Mouse (Mus musculus) heart, adult 2 months (tissue): ENCODE results near the gene Dmpk. TPM values are rescaled to one million over a fixed set of nuclear protein-coding genes. Genes with fewer than 3 reads are reported as not detected.
A peak's percentile ranks its signal among the peaks of the same experiment; 100 is the strongest.

Source experiments
- DNase-seq, 2 experiments: peaks; one replicate each; pipeline ENCODE4 v3.0.0; 2021
- H3K27ac ChIP-seq: fragments of 200-600 bp; 2 replicates; pipeline ENCODE4 v1.8.1; 2022
- H3K27me3 ChIP-seq: fragments of 200-500 bp; 2 replicates; pipeline ENCODE4 v1.6.1; 2012; ENCODE audit warnings: mild to moderate bottlenecking, low read length, inconsistent platforms, mixed read lengths; ENCODE audit not compliant: control insufficient read depth, insufficient read depth
- H3K36me3 ChIP-seq: fragments of 200-500 bp; 2 replicates; pipeline ENCODE4 v1.6.1; 2012; ENCODE audit warnings: low read length, inconsistent platforms; ENCODE audit not compliant: control insufficient read depth, insufficient read depth
- H3K4me1 ChIP-seq: fragments of 200-500 bp; 2 replicates; pipeline ENCODE4 v1.6.1; 2011; ENCODE audit warnings: low read length; ENCODE audit not compliant: control insufficient read depth, insufficient read depth
- H3K4me3 ChIP-seq: fragments of 200-600 bp; 2 replicates; pipeline ENCODE4 v1.8.1; 2022
- H3K79me2 ChIP-seq: fragments of 200-500 bp; replicated peaks from 2 replicates; pipeline ENCODE4 v1.6.1; 2012; ENCODE audit warnings: mild to moderate bottlenecking, inconsistent platforms, low read length, moderate library complexity, mixed read lengths; ENCODE audit not compliant: control insufficient read depth, insufficient read depth
- H3K9ac ChIP-seq: fragments of 200-500 bp; 2 replicates; pipeline ENCODE4 v1.6.1; 2012; ENCODE audit warnings: low read depth, mild to moderate bottlenecking, control low read depth, inconsistent platforms, low read length, mixed read lengths
- CTCF ChIP-seq: fragments of 200-600 bp; IDR thresholded peaks from 2 replicates; pipeline ENCODE4 v1.8.1; 2022; ENCODE audit warnings: antibody characterized with exemption, mild to moderate bottlenecking, moderate library complexity
- EP300 ChIP-seq: fragments of 200-500 bp; IDR thresholded peaks from 2 replicates; pipeline ENCODE4 v1.6.1; 2011; ENCODE audit warnings: low read depth, low read length, control low read depth; ENCODE audit not compliant: insufficient read depth
- POLR2A ChIP-seq: fragments of 200-500 bp; IDR thresholded peaks from 2 replicates; pipeline ENCODE4 v1.6.1; 2011; ENCODE audit warnings: mild to moderate bottlenecking, low read depth, low read length, control low read depth; ENCODE audit not compliant: insufficient read depth
- WGBS: fragments of 180-500 bp; shearing (Covaris S2); methylation state at CpG from one replicate; pipeline ENCODE4 v1.1.7; 2018; 5-methylcytosine and 5-hydroxymethylcytosine counted together
- intact Hi-C: fragments of 180-260 bp; cut with DNase I; formaldehyde crosslinking; loops from one replicate; pipeline ENCODE4 v1.15.1; 2025
- polyA plus RNA-seq: library from polyadenylated mRNA; depleted of rRNA; stranded (reverse); fragments of >200 nt; gene quantifications from 2 replicates; pipeline ENCODE4 v1.2.3, GENCODE M21; 2012
- total RNA-seq, 2 experiments: library from RNA; stranded (reverse); gene quantifications; 2 replicates each; pipeline ENCODE4 v1.2.3; 2021

The Dmpk gene
- total and polyA plus RNA-seq, 3 experiments: 482 to 1,460 (median 516) TPM

DNA sequence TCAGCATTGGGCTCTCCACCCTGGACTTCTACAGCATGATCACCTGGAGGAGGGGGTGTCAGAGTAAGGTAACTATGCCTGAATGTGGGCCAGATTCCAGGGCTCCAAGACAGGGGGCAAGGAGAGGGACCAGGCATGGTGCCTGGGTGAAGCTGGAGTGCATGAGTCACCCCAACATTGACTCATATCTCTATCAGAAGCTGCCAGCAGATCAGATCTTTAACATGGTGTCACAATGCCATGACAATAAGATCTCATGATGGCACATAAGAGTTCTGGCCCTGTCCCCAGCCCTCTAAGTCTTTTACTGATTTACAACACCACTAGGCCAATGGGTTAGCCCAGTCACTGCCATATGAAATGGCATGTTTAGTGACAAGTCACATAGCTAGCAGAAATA is 20.1 kb downstream of the Dmpk start:
- intact Hi-C loops: no loop called here
- Histone ChIP-seq H3K9ac (no peak overlapping the region), H3K4me3 (no peak overlapping the region)

DNA sequence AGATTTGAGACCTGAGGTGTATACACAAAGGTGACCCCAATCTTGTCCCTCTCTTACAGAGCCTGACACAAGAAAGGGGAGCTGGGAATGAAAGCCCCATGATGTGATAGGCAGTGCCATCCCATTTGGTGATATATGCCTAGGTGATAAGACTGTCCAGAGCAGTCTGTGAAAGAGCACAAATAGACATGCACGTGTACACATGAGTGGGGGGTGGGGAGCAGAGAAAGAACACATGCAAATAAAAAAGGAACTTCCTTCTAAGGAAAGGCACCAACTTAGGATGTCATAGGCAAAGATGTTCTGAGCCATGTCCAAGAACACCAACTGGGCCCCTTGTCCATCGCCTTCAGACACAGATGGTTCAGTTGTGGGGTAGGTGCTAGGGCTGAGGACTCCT is 20.8 kb downstream of the Dmpk start:
- no peaks in the 10 kb centered on the region for H3K27me3 ChIP-seq
- no peak overlapping the region for H3K27ac ChIP-seq
- peaks cover 1% of the 10 kb centered on the region; the same call in 1 of the 2 replicates for H3K4me1 ChIP-seq
- H3K79me2 ChIP-seq: no peaks in the 10 kb centered on the region
- H3K4me3 ChIP-seq: no peak overlapping the region
- H3K9ac ChIP-seq: no peak overlapping the region
- DNase-seq: no peak
- intact Hi-C loops: no loop called here
- H3K36me3 ChIP-seq: no peaks in the 10 kb centered on the region
- WGBS: 78% methylated on average over 2 of the region's 2 CpGs
- TF ChIP-seq EP300 (no peak), POLR2A (no peak), CTCF (no peak)

More for the DNA sequence above, 20.1 kb downstream of the Dmpk start:
- Histone ChIP-seq H3K79me2 (no peaks in the 10 kb centered on the region), H3K27ac (no peak overlapping the region), H3K27me3 (no peaks in the 10 kb centered on the region), H3K36me3 (no peaks in the 10 kb centered on the region), H3K4me1 (peaks cover 1% of the 10 kb centered on the region; the same call in 1 of the 2 replicates)
- DNase-seq: no peak
- TF ChIP-seq POLR2A: no peak

DNA sequence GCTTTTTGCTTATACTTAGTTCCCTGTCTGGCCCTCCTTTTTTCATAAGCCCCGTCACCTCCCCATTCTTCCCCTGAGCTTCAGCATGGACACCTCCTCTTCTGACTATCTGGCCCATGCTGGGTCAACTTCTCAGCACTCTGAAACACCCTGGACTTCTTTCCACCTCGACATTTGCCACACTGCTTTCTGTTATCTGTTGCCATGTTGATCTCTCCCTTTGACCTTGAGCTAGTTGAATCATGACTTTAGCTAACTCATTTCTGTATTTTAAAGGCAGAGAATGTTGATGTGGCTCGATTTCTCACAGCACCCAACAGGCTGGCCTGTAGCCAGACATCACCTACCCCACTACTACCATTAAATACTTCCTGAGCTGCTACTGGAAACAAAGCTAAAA is 23.8 kb downstream of the Dmpk start:
- no peak for DNase-seq
- H3K9ac ChIP-seq: no peak overlapping the region
- no peaks in the 10 kb centered on the region for H3K27me3 ChIP-seq
- 28% methylated on average over 3 of the region's 3 CpGs for WGBS
- no peaks in the 10 kb centered on the region for H3K4me1 ChIP-seq
- TF ChIP-seq CTCF: no peak
- no peak overlapping the region for H3K27ac ChIP-seq
- no peaks in the 10 kb centered on the region for H3K79me2 ChIP-seq
- H3K36me3 ChIP-seq: no peaks in the 10 kb centered on the region
- intact Hi-C loops: no loop called here
- H3K4me3 ChIP-seq: no peak overlapping the region

DNA sequence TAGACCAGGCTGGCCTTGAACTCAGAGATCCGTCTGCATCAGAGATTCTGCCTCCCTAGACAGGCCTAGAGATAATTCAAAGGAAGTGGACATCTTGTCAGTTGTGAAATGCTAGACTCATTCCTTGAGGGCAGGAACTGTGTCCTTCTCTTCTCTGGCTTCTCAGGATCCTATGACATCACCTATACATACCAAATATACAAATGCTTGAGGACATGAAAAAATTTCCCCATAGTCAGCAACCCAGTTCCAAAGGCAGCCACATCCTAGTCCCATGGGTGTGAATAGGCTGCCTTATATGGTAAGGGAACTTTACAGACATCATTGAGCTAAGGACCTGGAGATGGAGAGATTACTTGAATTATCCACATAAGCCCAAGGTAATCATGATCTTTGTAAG is 25.9 kb downstream of the Dmpk start:
- TF ChIP-seq EP300 (no peak), CTCF (no peak), POLR2A (no peak)
- 94% methylated on average over 1 of the region's 1 CpGs for WGBS
- Histone ChIP-seq H3K27me3 (no peaks in the 10 kb centered on the region), H3K36me3 (no peaks in the 10 kb centered on the region), H3K9ac (no peak overlapping the region), H3K79me2 (no peaks in the 10 kb centered on the region), H3K27ac (no peak overlapping the region), H3K4me1 (no peaks in the 10 kb centered on the region), H3K4me3 (no peak overlapping the region)
- intact Hi-C loops: no loop called here
- DNase-seq: no peak

DNA sequence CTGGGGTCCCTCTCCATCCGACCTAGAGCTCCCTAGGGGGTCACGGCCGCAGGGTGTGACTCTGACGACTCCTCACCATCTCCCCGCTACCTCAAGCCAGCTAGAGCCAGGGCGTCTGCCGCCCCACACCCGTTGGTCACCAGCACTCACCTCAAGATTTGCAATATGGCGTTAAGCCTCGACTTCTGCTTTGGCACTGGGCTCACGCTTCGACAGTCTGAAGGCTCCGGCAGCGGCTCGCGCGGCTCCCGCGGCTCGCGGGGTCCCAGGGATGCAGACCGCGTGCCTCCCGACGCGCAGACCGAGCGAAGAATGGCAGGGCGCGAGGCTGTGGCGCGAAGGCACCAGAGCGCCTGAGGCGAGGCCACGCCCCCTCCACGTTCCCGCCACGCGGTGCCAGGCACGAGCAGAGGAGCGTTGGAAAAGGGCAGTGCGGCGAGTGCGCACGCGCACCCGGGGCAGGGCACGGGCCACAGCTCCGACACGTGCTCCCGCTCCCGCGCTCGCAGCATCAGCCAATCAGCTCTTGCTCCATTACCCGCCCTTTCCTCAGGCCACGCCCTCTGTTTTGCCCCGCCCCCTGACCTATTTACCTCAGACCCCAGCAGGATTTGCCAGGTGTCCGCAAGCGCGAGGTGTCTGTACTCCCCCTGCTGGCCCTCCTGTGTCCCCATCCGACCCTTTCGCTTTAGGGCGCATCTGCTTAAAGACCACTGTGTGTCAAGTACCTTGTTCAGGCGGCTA is 34.6 kb downstream of the Dmpk start, which contains the start of gene Gm4969:
Gm4969 (minus strand) TSS at position 341 of the 744 bp plus-strand sequence.
- H3K9ac ChIP-seq: no peak within 1 kb of the TSS
- peak; percentile 57 to 60 for DNase-seq
- 20% methylated on average over 64 of the region's 64 CpGs for WGBS
- TF ChIP-seq CTCF: peak; percentile 40
- no peak for TF ChIP-seq EP300
- no peak within 1 kb of the TSS for H3K27ac ChIP-seq
- no peaks in the 10 kb centered on the region for H3K27me3 ChIP-seq
- H3K4me3 ChIP-seq: peak within 1 kb of the TSS; percentile 26
- H3K4me1 ChIP-seq: peaks cover 4% of the 10 kb centered on the region
- peaks cover 5% of the 10 kb centered on the region for H3K79me2 ChIP-seq
- H3K36me3 ChIP-seq: no peaks in the 10 kb centered on the region; the same call in 1 of the 2 replicates
- intact Hi-C loops: no loop called here

DNA sequence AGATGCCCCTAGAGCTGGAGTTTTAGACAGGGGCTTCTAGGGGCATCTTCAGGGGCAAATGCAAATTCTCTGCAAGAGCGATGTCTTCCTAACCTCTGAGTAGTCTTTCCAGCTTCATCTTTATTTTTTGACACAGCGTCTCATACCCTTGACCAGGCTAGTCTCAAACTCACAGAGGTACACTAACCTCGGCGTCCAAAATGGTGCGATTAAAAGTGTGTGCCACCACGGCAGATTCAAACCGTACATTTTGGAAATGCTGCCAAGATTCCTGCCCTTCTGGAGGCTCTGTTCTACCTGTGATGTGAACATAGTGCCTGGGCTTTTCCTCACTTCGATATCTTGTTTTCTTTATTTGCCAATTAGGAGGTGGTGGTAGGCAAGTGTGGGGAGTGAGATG is 35.4 kb downstream of the Dmpk start:
- no peak overlapping the region for H3K27ac ChIP-seq
- no peak overlapping the region for H3K9ac ChIP-seq
- H3K4me3 ChIP-seq: no peak overlapping the region
- H3K4me1 ChIP-seq: peaks cover 4% of the 10 kb centered on the region
- DNase-seq: peak in 1 of 2 experiments; percentile 14
- H3K36me3 ChIP-seq: no peaks in the 10 kb centered on the region; the same call in 1 of the 2 replicates
- peaks cover 5% of the 10 kb centered on the region for H3K79me2 ChIP-seq
- H3K27me3 ChIP-seq: no peaks in the 10 kb centered on the region
- WGBS: 91% methylated on average over 8 of the region's 8 CpGs
- TF ChIP-seq CTCF (no peak), EP300 (no peak), POLR2A (no peak)
- intact Hi-C loops: no loop called here
